Mouse (Mus musculus) G1E-ER4 (cell line): ENCODE data around the gene Klf7. TPM values are rescaled to one million over a fixed set of nuclear protein-coding genes. Genes with fewer than 3 reads are reported as not detected.

ENCODE experiments used
- GATA1 ChIP-seq: IDR thresholded peaks from one replicate; pipeline ENCODE4 v1.8.0; 2012; ENCODE audit warnings: low read length, inconsistent platforms
- polyA plus RNA-seq: library from polyadenylated mRNA; stranded (reverse); fragments of >175 nt; gene quantifications from 2 replicates; pipeline ENCODE4 v1.2.3, GENCODE M21; 2012

Klf7 gene
- not detected in 2 replicates for polyA plus RNA-seq

DNA sequence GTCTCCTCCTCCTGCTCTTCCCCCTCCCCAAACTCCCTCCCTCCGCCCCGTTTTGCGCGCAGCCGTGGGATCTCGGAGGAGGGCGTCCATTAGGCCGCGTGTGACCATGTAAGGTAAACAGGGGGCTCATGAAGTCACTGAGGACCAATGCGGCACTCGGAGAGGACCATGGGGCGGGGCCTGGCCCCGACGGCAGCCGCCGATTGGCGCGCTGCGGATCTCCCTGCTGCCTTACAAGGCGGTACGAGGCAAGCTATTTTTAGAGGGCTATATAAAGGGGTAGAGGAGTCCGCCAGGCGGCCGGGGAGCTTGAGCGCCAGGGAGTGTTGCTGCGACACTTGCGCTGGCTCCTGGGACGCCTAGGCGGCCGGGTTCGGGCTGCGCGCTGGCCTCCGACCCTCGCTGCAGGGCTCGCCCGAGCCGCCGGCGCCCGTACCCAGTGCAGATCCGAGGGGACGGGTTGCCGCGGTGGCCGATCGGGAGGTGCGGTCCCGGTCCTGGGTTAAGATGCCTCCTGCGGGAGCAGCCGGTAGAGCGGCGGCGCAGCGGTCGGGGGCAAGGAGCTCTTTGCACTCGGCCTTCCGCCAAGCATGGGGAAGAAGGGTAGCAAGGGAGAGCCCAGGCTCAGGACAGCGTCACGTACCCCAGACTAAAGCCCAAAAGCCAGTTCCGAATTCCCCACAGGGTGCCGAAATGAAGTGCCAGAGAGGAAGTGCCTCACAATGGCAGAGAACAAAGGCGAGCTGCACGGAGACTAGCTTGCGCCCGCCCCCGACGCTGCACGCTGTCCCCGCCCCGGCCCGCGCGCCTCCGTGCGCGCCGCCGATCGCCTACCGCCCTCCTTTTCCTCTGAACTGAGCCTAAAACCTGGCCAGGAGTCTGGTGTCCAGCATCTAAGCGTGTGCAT is at the start of gene Klf7:
Klf7 (minus strand) TSS at position 724 of the 907 bp plus-strand sequence.
- no peak for TF ChIP-seq GATA1

DNA sequence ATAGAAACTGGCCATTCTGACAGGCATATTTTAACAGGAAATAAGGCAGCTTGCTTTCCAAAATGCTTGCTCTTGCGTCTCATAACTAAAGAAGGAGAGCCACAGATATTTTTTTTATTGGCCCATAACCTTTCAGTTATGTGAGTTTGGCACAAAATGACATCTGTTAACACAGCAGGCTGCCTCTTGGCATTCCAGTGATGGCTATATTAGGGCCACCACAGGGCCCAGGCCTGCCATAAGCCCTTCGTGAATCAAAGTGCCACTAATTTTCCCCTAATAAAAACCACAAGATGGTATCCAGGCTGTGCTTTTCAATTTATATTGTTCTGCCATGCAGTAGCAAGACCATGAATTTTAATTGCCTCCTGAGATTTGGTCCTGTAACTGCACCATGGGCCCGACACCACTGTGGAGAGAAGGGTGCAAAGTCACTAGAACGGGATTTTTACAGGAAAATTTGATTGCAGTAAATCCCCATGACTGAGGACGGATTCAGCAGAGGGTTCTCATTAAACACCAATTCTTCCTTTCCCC is 42.5 kb upstream of the Klf7 start:
- no peak for TF ChIP-seq GATA1

DNA sequence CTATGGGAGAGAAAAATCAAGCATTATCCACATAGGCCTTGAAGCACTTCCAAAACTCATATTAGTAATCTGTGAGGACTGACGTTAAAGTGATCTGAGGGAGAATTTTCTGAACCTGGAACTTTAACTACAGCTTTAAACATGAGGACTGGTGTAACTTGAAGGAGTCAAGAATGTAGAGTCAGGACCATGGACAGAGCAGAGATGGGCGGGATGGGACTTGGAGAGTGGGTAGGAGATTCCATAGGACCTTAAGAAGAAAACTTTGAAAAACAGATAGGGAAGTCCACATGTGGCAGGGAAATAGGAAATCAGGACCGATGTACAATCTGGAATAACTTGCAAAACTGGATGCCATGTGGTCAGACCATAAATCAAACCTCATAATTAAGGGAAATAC is 36.7 kb upstream of the Klf7 start:
- no peak for TF ChIP-seq GATA1

DNA sequence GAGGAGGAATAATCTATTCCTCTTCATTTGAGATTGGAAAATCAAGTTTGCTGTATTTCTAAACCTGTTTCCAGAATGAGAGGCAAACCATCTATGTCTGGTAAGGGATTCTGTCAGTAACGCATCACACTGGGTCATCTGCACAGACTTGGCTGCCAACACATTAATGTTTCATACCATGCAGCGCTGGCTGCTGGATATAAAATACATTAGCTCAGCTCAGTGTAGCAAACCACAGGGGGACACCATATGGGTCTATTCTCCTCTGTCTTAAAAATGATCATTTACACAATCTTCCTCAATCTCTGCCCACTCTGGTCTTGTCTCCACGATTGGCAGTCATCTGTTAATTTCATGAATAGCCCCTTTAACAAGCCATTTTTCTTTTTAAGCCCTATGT is 27.1 kb upstream of the Klf7 start:
- TF ChIP-seq GATA1 = no peak

DNA sequence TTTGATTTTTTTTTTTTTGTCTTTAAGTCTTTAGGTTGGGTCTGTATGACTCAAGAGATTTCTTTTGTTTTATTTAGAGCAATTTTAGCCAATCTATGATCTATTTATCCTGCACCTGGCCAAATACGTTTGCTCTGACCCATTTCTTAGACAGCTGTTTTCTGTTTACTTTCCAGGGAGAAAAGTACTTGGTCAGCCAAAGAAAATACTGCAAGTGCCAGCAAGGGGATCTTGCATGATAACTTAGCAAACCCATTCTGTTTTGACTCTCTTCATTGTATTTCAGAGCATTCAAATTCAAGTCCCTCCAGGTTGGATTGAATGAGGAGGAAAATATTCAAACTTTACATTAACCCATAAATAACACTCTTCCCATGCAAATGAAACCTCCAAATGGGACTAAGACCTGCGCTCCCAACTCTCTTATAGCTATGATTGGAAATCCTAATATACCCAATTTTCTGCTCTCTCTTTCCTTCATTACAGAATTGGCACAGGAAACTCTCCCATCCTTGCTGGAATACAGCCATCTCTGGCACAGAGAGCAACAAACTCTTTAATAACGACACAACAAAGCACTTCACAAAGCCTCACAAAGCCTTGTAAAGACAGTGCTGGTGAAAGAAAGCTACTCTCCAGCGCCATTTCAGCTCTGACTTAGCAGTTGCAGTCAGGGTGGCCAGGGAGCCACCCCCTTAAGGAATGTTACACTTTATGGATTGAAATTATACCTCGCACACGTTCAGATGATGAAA is 20.8 kb upstream of the Klf7 start:
- TF ChIP-seq GATA1 = no peak

DNA sequence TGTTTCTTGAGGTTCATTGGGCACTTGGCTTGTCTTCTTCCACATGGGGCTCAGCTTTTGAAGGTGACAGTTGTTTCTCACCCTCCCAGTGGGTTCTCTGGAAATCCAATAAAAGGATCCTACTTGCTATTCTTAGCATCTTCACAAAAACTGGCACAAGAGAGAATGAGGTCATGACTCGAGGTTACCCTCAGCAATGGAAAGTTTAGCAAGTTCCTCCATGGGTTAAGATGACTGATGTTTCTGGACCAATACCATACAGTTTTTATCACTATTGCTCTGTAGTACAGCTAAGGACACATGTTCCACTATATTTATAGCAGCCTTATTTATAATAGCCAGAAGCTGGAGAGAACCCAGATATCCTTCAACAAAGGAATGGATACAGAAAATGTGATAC is 12.4 kb upstream of the Klf7 start:
- TF ChIP-seq GATA1 = no peak

DNA sequence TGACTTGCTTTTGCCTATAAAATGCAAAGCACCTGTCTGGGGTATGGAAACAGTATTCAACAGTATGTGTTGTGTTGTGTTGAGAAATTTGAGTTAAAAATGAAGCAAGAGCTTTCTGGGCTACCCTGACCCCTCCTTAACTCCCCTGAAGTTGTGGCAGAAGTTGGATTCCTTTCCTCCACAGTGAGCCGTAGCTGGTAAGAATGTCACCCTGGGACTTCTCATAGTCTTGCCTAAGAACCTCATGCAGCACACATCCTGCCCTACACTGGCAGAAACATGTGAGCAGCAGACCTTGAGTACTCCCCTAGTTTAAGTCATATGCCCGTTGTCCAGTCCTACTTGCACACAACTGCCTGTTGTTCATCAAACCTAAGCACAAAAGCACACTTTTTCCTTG is 4.7 kb upstream of the Klf7 start:
- TF ChIP-seq GATA1 = no peak

DNA sequence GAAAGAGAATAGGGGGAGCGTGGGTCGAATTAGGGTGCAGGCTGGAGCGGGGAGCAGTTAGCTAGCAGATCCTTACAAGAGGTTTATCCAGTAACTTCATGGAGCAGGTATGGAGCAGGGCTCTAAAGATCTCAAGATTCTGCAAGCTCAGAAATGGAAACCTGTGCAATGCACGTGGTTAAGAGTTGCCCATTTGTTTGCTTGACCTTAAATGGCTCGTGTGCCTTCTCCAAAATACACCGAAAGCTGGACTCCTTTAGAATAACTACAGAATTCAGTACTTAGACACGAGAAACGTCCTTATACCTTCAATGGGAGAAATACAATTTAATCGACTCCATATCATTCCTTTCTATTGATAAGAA is 366 bp upstream of the Klf7 start:
- no peak for TF ChIP-seq GATA1

DNA sequence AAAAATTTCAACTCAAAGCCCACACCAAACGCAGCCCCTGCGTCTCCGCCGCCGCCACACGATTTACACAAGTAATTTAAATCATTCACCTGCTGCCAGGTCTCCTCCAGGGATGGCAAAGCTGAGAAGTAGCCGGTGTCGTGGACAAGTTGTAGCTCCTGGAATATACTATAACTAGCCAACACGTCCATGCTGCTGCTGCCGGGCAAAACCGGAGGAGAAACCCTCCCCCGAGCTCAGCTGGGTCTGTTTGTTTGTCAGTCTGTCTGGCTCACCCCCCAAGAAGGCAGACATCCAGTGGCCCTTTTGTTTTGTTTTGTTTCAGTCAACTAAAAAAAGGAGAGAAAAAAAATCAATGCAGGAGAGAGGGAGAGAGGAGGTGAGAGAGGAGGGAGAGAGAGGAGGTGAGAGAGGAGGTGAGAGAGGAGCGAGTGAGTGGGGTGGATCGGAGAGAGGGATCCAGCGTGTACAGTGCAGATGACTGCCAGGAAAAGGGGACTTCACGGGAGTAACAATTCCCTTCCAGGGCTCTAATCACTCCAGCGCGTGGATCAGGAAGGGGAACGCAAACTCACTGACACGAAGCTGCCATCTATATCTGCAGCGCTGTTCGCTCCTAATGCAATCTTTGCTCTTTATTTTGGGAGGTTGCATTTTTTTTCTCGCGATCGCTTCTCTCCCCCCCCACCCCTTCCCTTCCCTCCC is 1.1 kb downstream of the Klf7 start:
- no peak for TF ChIP-seq GATA1

DNA sequence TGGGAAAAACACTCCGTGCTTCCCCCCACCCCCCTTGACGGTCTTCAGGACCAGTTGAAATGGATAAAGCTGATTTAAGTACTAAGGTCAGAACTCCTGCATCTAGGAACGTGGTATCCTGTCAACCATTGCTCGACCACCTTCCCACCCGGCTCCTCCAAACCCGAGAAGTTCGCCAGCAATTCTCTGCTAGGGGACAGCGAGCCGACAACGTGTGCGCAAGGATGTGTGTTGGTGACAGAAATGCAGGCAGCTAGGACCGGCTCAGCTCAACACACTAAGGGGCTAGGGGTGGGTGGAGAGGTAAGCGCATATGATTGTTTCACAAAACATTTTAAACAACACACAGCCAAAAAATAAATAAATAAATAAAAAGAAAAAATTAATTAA is 1.7 kb downstream of the Klf7 start:
- no peak for TF ChIP-seq GATA1

DNA sequence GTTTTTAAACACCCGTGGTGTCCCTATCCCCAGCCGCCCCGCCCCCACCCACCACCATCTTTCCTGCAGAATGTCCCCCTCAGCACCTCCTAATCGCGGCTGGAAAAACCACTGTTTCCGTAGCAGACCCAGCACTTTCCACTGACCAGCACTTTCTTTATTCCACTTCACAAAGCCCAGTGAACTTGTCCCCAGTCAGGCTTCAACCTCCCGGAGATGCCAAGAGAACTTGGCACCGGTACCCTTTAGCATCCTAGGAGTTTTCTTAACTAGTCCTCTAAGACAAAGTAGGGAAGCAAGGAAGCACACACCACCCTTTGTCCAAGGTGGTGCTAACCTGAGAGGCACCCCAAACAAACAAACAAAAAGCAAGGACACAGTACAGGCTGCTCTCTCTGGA is 2.2 kb downstream of the Klf7 start:
- TF ChIP-seq GATA1 = no peak

DNA sequence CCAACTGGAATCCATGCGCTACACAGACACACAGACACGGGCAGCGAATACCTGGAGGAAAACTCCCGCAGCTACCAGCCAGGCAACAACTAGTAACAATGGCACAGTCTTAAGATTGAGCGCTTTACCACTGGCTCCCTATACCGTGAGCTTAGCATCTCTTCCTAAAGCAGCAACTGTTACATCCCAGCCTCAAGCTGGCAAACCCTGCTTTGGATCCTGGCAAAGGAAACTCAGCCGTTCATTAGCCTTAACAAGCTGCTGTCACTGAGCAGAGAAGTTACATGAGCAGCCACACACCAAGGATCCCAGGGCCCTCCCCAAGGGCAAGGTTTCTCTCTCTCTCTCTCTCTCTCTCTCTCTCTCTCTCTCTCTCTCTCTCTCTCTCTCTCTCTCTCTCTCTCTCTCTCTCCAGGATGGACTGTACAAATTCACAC is 2.7 kb downstream of the Klf7 start:
- TF ChIP-seq GATA1 = no peak

DNA sequence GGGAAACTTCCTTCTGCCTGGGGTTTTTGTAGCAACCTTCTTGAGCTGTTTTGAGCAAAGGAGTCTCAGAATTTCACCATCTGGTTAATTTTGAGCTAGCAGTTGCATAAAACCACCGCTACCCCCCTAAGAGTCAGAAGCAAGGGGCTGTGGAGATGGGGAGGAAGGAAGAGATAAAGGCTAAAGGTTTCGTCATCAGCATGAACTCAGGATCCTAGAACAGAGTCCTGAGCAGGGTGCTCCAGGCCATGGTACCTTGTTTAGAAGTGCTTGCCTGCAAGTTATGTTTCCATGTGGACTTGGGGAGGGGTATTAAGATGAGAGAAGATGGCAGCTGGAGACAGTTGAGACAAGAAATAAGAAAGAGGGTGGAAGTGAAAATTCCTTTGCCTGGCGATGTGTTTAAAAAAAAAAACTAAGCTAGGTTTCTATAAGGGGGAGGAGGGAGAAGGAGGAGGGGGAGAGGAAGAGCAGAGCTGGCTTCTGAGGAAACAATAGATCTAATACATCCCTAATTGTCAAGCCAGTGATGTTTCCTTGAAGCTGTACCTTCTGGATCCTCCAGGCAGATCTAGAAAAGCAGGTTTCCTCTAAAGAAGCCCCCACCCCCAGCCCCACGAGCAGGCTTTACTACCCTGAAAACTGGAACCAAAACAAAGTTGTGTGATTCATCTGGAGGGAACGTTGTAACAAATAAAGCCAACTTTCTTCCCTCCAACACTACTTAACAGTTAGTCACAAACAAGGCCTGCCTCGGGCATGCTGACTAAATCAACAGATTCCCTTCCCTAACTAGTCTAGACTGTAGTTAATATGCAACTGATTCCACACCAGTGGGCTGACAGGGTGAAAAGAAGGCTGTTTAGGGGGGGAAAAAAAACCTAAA is 3.6 kb downstream of the Klf7 start:
- no peak for TF ChIP-seq GATA1

DNA sequence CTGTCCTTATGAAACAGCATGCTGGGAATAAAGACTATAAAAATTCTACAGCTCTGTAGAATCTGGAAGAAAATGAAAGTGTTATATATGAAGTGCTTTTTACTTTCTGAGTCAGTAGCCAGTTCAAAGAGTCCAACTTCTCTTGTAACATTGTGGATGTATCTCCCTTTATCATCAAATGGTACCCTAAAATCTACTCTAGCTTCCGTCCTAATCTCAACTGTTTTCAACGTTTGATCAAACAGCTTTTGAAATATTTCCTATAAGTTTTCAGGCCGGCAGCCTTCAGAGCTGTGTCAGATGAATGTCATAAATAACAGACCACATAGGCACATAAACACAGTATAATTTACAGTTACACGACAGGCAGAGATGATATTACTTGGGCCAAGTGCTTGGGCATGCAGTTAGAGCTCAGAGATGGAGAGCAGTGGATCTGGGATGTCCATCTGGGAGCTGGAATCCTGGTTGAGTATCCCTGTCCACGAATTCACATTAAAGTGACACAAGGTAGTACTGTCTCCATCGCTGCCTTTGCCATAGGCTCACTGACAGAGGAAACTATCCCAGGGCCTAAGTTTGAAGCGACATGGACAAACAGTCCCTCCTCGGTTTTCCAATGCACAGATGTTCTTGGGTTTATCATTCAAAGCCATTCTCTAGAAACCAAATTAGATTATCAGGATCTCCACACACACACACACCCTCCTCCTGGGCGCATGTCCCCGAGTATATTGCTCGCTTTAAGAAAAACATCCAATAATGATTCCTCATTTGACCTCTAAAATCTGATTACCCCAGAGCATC is 4.4 kb downstream of the Klf7 start:
- TF ChIP-seq GATA1 = no peak
